Mouse (Mus musculus) right cerebral cortex, postnatal 14 days (tissue): ENCODE measurements around the gene Clec4a1.
A peak's percentile ranks its signal among the peaks of the same experiment; 100 is the strongest.

Experiments
- DNase-seq: peaks from one replicate; pipeline ENCODE4 v3.0.0; 2022

Clec4a1 gene

GRCm38 (mm10) chr6:122921451-122921850 is at the start of gene Clec4a1:
TSS of gene Clec4a1 (plus strand) at chr6:122921848.
- DNase-seq = no peak

- no peak for DNase-seq
Measured at GRCm38 (mm10) chr6:122872800-122873199, 48.8 kb upstream of the Clec4a1 start.

- peak; percentile 99 for DNase-seq
Measured at GRCm38 (mm10) chr6:122873871-122874719, 47.6 kb upstream of the Clec4a1 start, which contains the start of gene Necap1. TSS of gene Necap1 (plus strand) at chr6:122874474.

- no peak for DNase-seq
Measured at GRCm38 (mm10) chr6:122874720-122875389, 46.8 kb upstream of the Clec4a1 start.

GRCm38 (mm10) chr6:122879141-122879735 is 42.4 kb upstream of the Clec4a1 start:
- DNase-seq = no peak

- DNase-seq = no peak
Measured at GRCm38 (mm10) chr6:122879781-122880505, 41.7 kb upstream of the Clec4a1 start.

- no peak for DNase-seq
Measured at GRCm38 (mm10) chr6:122881287-122881686, 40.4 kb upstream of the Clec4a1 start.

- DNase-seq = no peak
Measured at GRCm38 (mm10) chr6:122883603-122884002, 38.0 kb upstream of the Clec4a1 start.

- DNase-seq = no peak
Measured at GRCm38 (mm10) chr6:122889599-122889998, 32.0 kb upstream of the Clec4a1 start.

- DNase-seq = peak; percentile 79
Measured at GRCm38 (mm10) chr6:122892442-122893049, 29.1 kb upstream of the Clec4a1 start.

- DNase-seq = no peak
Measured at GRCm38 (mm10) chr6:122919922-122920321, 1.7 kb upstream of the Clec4a1 start.

- DNase-seq = no peak
Measured at GRCm38 (mm10) chr6:122934845-122935244, 13.2 kb downstream of the Clec4a1 start.

- no peak for DNase-seq
Measured at GRCm38 (mm10) chr6:122939618-122940017, 18.0 kb downstream of the Clec4a1 start.

- DNase-seq = no peak
Measured at GRCm38 (mm10) chr6:122946760-122947159, 25.1 kb downstream of the Clec4a1 start.

- no peak for DNase-seq
Measured at GRCm38 (mm10) chr6:122952401-122952800, 30.8 kb downstream of the Clec4a1 start, which contains the start of gene Clec4a3. TSS of gene Clec4a3 (plus strand) at chr6:122952515.

- no peak for DNase-seq
Measured at GRCm38 (mm10) chr6:122964562-122964961, 42.9 kb downstream of the Clec4a1 start.

- no peak for DNase-seq
Measured at GRCm38 (mm10) chr6:122969048-122969447, 47.4 kb downstream of the Clec4a1 start.
